ENCODE assay signal across 7 mouse cellular contexts in genomic region chr4:105122429-105122828, GRCm38 (mm10). TPM values are rescaled to one million over a fixed set of nuclear protein-coding genes. Genes with fewer than 3 reads are reported as not detected.
DNase-seq lines count a peak whose midpoint lies in the region; ATAC-seq and TF ChIP-seq lines count a peak whose summit lies in the region.

No protein-coding gene starts in this region.

- 49% methylated on average over 8 of the region's 8 CpGs for WGBS in lung, postnatal 0 days
- 47% methylated on average over 7 of the region's 8 CpGs for WGBS in stomach, postnatal 0 days

- H3K36me3 ChIP-seq in lung, postnatal 0 days (ENCODE audit: insufficient read depth, low read length), result no peaks in the 10 kb centered on the region
- H3K36me3 ChIP-seq in stomach, postnatal 0 days (ENCODE audit: control insufficient read depth, insufficient read depth, low read length), result no peaks in the 10 kb centered on the region

- TF ChIP-seq CTCF in embryonic fibroblast, embryonic 13.5 days (IDR thresholded peaks at IDR 0.05; ENCODE audit: borderline replicate concordance, insufficient read depth, low read length), result peak; percentile 43; the same call in 1 of the 2 replicates
- peak; percentile 78 for TF ChIP-seq CTCF in lung, postnatal 0 days (IDR thresholded peaks at IDR 0.05)
- TF ChIP-seq CTCF in stomach, postnatal 0 days (IDR thresholded peaks at IDR 0.05; ENCODE audit: low read depth), result peak; percentile 76

- H3K4me3 ChIP-seq in embryonic fibroblast, embryonic 13.5 days (ENCODE audit: insufficient read depth, low read length), result no peak overlapping the region
- H3K4me3 ChIP-seq in lung, postnatal 0 days (ENCODE audit: low read depth, low read length), result no peak overlapping the region
- no peak overlapping the region for H3K4me3 ChIP-seq in stomach, postnatal 0 days (ENCODE audit: low read depth, low read length)

- no peak for TF ChIP-seq EP300 in lung, postnatal 0 days (IDR thresholded peaks at IDR 0.05)
- TF ChIP-seq EP300 in stomach, postnatal 0 days (optimal IDR thresholded peaks at IDR 0.05), result no peak

- H3K9me3 ChIP-seq in lung, postnatal 0 days (ENCODE audit: low read length), result no peaks in the 10 kb centered on the region
- no peaks in the 10 kb centered on the region for H3K9me3 ChIP-seq in stomach, postnatal 0 days (ENCODE audit: control insufficient read depth, low read length)

- H3K4me1 ChIP-seq in embryonic fibroblast, embryonic 13.5 days (ENCODE audit: control insufficient read depth, insufficient read depth, low read length), result no peaks in the 10 kb centered on the region
- H3K4me1 ChIP-seq in lung, postnatal 0 days (ENCODE audit: insufficient read depth, low read depth, low read length), result no peaks in the 10 kb centered on the region
- no peaks in the 10 kb centered on the region for H3K4me1 ChIP-seq in stomach, postnatal 0 days (replicated peaks; ENCODE audit: control insufficient read depth, insufficient read depth)

- ATAC-seq in lung, postnatal 0 days, result 0 out of 2 replicates have a peak, but pooled peaks have one; percentile 37
- ATAC-seq in stomach, postnatal 0 days (ENCODE audit: low FRiP score, low TSS enrichment), result peak; percentile 65; the same call in 1 of the 2 replicates

- no peak overlapping the region for H3K9ac ChIP-seq in lung, postnatal 0 days (replicated peaks; ENCODE audit: low read depth)
- no peak overlapping the region for H3K9ac ChIP-seq in stomach, postnatal 0 days (ENCODE audit: low read length)

- H3K4me2 ChIP-seq in lung, postnatal 0 days (replicated peaks; ENCODE audit: low read depth, low read length), result no peak overlapping the region
- H3K4me2 ChIP-seq in stomach, postnatal 0 days (replicated peaks; ENCODE audit: low read depth), result no peak overlapping the region

- H3K27ac ChIP-seq in embryonic fibroblast, embryonic 13.5 days (ENCODE audit: insufficient read depth, low read length), result no peak overlapping the region
- no peak overlapping the region for H3K27ac ChIP-seq in lung, postnatal 0 days (ENCODE audit: low read length)
- H3K27ac ChIP-seq in stomach, postnatal 0 days (replicated peaks), result no peak overlapping the region

- no peak for TF ChIP-seq POLR2A in embryonic fibroblast, embryonic 13.5 days (IDR thresholded peaks at IDR 0.05; ENCODE audit: low read depth, low read length)

- DNase-seq in right cerebral cortex, adult 18-20 months, result peak; percentile 49
- no peak for DNase-seq in right cerebral cortex, postnatal 25 days
- DNase-seq in adrenal gland, postnatal 4 days (ENCODE audit: low spot score in 2 of 2), result peak; percentile 49 to 60
- peak; percentile 87 for DNase-seq in kidney, adult 9 months
- peak; percentile 76 for DNase-seq in lung, postnatal 0 days (ENCODE audit: low spot score)
- DNase-seq in stomach, postnatal 0 days (ENCODE audit: low spot score), result peak; percentile 86

- H3K27me3 ChIP-seq in lung, postnatal 0 days (replicated peaks; ENCODE audit: insufficient read depth, low read length), result no peaks in the 10 kb centered on the region
- no peaks in the 10 kb centered on the region for H3K27me3 ChIP-seq in stomach, postnatal 0 days (ENCODE audit: control insufficient read depth, insufficient read depth, low read length)

RNA-seq across cellular contexts. Expression of gene Prkaa2, which starts 12.7 kb away (rescaled TPM):
- 1 to 10 TPM; 5.9 to 7.7 TPM for total RNA-seq in adrenal gland, postnatal 4 days (2021)
- 1.2 and 1.3 TPM in 2 replicates for polyA plus RNA-seq in embryonic fibroblast, embryonic 13.5 days (2011; ENCODE audit: insufficient read length, low read depth, missing spikeins)
- polyA plus RNA-seq in lung, postnatal 0 days (2015; fragmentation: Nextera tagmentation; extraction: Ambion mirVana), result 2.3 and 2.6 TPM in 2 replicates
- polyA plus RNA-seq in stomach, postnatal 0 days (2015; fragmentation: Nextera tagmentation; extraction: Ambion mirVana), result 3.6 and 4.5 TPM in 2 replicates

RNA-seq across cellular contexts. Expression of gene Plpp3, which starts 34.7 kb away (rescaled TPM):
- 100 to 1,000 TPM; 231 to 252 TPM for total RNA-seq in adrenal gland, postnatal 4 days (2021)
- polyA plus RNA-seq in embryonic fibroblast, embryonic 13.5 days (2011; ENCODE audit: insufficient read length, low read depth, missing spikeins), result 35.6 and 44.4 TPM in 2 replicates
- 134 and 140 TPM in 2 replicates for polyA plus RNA-seq in lung, postnatal 0 days (2015; fragmentation: Nextera tagmentation; extraction: Ambion mirVana)
- 60.2 and 64.4 TPM in 2 replicates for polyA plus RNA-seq in stomach, postnatal 0 days (2015; fragmentation: Nextera tagmentation; extraction: Ambion mirVana)
